Mouse (Mus musculus): ENCODE measurements around the gene Znrd1.

DNA sequence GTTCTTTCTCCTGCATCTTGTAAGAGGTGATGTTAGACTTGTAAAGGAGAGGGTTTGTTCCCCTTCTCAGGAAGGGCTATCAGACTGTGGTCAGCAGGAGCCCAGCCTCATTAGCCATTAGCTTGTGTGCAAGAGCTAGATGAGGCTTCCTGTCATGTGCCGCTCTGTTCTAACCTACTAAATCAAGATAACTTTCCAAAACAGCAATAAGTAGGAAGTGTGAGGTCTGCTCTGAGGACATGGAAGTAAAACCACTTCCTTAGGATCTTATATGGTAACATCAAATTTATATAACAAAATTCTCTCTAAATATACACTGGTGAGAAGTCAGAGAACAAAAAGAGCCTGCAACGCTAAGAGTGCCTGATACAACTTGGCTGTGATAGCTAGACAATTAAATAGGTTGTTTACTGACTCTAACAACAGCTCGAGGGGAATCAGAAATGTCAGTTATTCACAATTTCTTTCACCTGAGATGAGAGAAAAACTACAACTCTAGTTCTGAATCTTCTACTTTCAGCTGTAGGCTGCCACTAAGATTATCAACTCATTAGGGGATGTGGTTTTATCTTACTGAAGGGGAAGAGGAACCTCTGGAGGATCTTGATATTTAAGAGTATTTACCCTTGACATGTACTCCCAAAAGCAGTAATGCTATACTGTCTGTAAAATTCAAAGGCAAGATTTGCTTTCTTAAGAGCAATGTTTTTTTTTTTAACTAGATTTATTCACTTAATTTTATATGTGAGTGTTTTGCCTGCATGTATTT, 34.2 kb upstream of the Znrd1 start:
- TF ChIP-seq CTCF (IDR thresholded peaks at IDR 0.05; ENCODE audit: extremely low read depth, insufficient read depth, low read length), result no peak
- no peak for TF ChIP-seq POLR2A (IDR thresholded peaks at IDR 0.05; ENCODE audit: extremely low read depth, insufficient read depth, low read length)
